ENCODE assay signal across 8 mouse cellular contexts in genomic region chr5:112279181-112280021, GRCm38 (mm10). TPM values are rescaled to one million over a fixed set of nuclear protein-coding genes. Genes with fewer than 3 reads are reported as not detected.
DNase-seq lines count a peak whose midpoint lies in the region; ATAC-seq and TF ChIP-seq lines count a peak whose summit lies in the region.

No protein-coding gene starts in this region.

- WGBS in lung, embryonic 15.5 days, result 85% methylated on average over 17 of the region's 17 CpGs
- WGBS in lung, adult 2 months, result 51% methylated on average over 17 of the region's 17 CpGs
- WGBS in bone marrow, adult 2 months, result 18% methylated on average over 17 of the region's 17 CpGs
- WGBS in heart, embryonic 12.5 days, result 78% methylated on average over 17 of the region's 17 CpGs

- no peak overlapping the region for H3K4me3 ChIP-seq in lung, embryonic 15.5 days
- H3K4me3 ChIP-seq in lung, adult 2 months (replicated peaks; ENCODE audit: extremely low read depth, low read depth, low read length), result no peak overlapping the region
- H3K4me3 ChIP-seq in bone marrow, adult 2 months (replicated peaks; ENCODE audit: control insufficient read depth, low read depth, low read length), result peak overlapping the region; percentile 23
- H3K4me3 ChIP-seq in heart, embryonic 12.5 days, result no peak overlapping the region

- H3K27ac ChIP-seq in lung, embryonic 15.5 days, result peak overlapping the region; percentile 26; the same call in 1 of the 2 replicates
- peak overlapping the region; percentile 80 for H3K27ac ChIP-seq in bone marrow, adult 2 months (ENCODE audit: control insufficient read depth, insufficient read depth, low read depth, low read length, poor library complexity)
- peak overlapping the region; percentile 22; the same call in 1 of the 2 replicates for H3K27ac ChIP-seq in heart, embryonic 12.5 days (ENCODE audit: poor library complexity, severe bottlenecking)

- no peak for TF ChIP-seq CTCF in lung, adult 2 months (IDR thresholded peaks at IDR 0.05; ENCODE audit: insufficient read depth, low read length)
- TF ChIP-seq CTCF in bone marrow, adult 2 months (IDR thresholded peaks at IDR 0.05; ENCODE audit: control insufficient read depth, insufficient read depth, low read length), result no peak

- H3K9me3 ChIP-seq in lung, embryonic 15.5 days, result no peaks in the 10 kb centered on the region
- no peaks in the 10 kb centered on the region for H3K9me3 ChIP-seq in heart, embryonic 12.5 days (replicated peaks)

- no peak for ATAC-seq in lung, embryonic 15.5 days (ENCODE audit: borderline replicate concordance, extremely low read depth, low FRiP score, low TSS enrichment)
- ATAC-seq in heart, embryonic 12.5 days (ENCODE audit: insufficient number of reproducible peaks, low FRiP score), result no peak
- ATAC-seq in megakaryocyte progenitor cell, adult 5-6 weeks (replicated peaks; ENCODE audit: poor library complexity), result no peak

- peaks cover 64% of the 10 kb centered on the region for H3K4me1 ChIP-seq in lung, embryonic 15.5 days
- peaks cover 47% of the 10 kb centered on the region for H3K4me1 ChIP-seq in lung, adult 2 months (ENCODE audit: control insufficient read depth, insufficient read depth, low read length)
- H3K4me1 ChIP-seq in bone marrow, adult 2 months (ENCODE audit: control insufficient read depth, insufficient read depth, low read length), result peaks cover 26% of the 10 kb centered on the region
- peaks cover 66% of the 10 kb centered on the region for H3K4me1 ChIP-seq in heart, embryonic 12.5 days (replicated peaks)

- TF ChIP-seq POLR2A in lung, adult 2 months (IDR thresholded peaks at IDR 0.05; ENCODE audit: borderline replicate concordance, extremely low read depth, low read depth, low read length), result no peak
- no peak for TF ChIP-seq POLR2A in bone marrow, adult 2 months (IDR thresholded peaks at IDR 0.05; ENCODE audit: borderline replicate concordance, control insufficient read depth, low read depth, low read length)

- no peak for DNase-seq in lung, adult 2 months
- DNase-seq in skeletal muscle tissue, adult 2 months (ENCODE audit: low read depth, low spot score), result peak; percentile 72
- DNase-seq in right cerebral cortex, postnatal 14 days, result no peak
- DNase-seq in testis, postnatal 14 days (ENCODE audit: low spot score), result no peak

- no peak overlapping the region for H3K9ac ChIP-seq in lung, embryonic 15.5 days
- H3K9ac ChIP-seq in heart, embryonic 12.5 days, result peak overlapping the region; percentile 32; the same call in 1 of the 2 replicates

- no peaks in the 10 kb centered on the region for H3K27me3 ChIP-seq in lung, embryonic 15.5 days
- H3K27me3 ChIP-seq in heart, embryonic 12.5 days (replicated peaks), result peaks cover 4% of the 10 kb centered on the region; the same call in 1 of the 2 replicates

- 0 out of 2 replicates have a peak overlapping the region, but pooled peaks have one; percentile 82 for H3K4me2 ChIP-seq in lung, embryonic 15.5 days
- H3K4me2 ChIP-seq in heart, embryonic 12.5 days, result 0 out of 2 replicates have a peak overlapping the region, but pooled peaks have one; percentile 2

- H3K36me3 ChIP-seq in lung, embryonic 15.5 days, result no peaks in the 10 kb centered on the region
- no peaks in the 10 kb centered on the region for H3K36me3 ChIP-seq in heart, embryonic 12.5 days

RNA-seq across cellular contexts. Expression of gene Tpst2, which starts 2.9 kb away (rescaled TPM):
- 55.8 and 61.0 TPM in 2 replicates for polyA plus RNA-seq in lung, embryonic 15.5 days (2015; fragmentation: Nextera tagmentation; extraction: Ambion mirVana)
- polyA plus RNA-seq in lung, adult 2 months (2012; rRNA removed), result 122 and 144 TPM in 2 replicates
- polyA plus RNA-seq in bone marrow, adult 2 months (2011; ENCODE audit: insufficient read depth, insufficient read length, low replicate concordance, missing spikeins), result 27.4 and 43.3 TPM in 2 replicates
- polyA plus RNA-seq in heart, embryonic 12.5 days (2016; fragmentation: Nextera tagmentation; extraction: Ambion mirVana), result 34.4 and 36.4 TPM in 2 replicates
- 22.6 and 29.6 TPM in 2 replicates for total RNA-seq in megakaryocyte progenitor cell, adult 5-6 weeks (2015)
- 31.4 and 45.3 TPM in 2 replicates for total RNA-seq in megakaryocyte progenitor cell, adult 5-6 weeks (2017)

RNA-seq across cellular contexts. Expression of gene Crybb1, which starts 23.8 kb away (rescaled TPM):
- polyA plus RNA-seq in lung, embryonic 15.5 days (2015; fragmentation: Nextera tagmentation; extraction: Ambion mirVana), result 3.2 and 4.5 TPM in 2 replicates
- polyA plus RNA-seq in lung, adult 2 months (2012; rRNA removed), result 0.14 TPM in 1 of 2 replicates, not detected in the other
- not detected in 2 replicates for polyA plus RNA-seq in bone marrow, adult 2 months (2011; ENCODE audit: insufficient read depth, insufficient read length, low replicate concordance, missing spikeins)
- polyA plus RNA-seq in heart, embryonic 12.5 days (2016; fragmentation: Nextera tagmentation; extraction: Ambion mirVana), result 0.46 and 0.67 TPM in 2 replicates
- total RNA-seq in megakaryocyte progenitor cell, adult 5-6 weeks (2015), result not detected in 2 replicates
- not detected in 2 replicates for total RNA-seq in megakaryocyte progenitor cell, adult 5-6 weeks (2017)

RNA-seq across cellular contexts. Expression of gene Cryba4, which starts 27.1 kb away (rescaled TPM):
- polyA plus RNA-seq in lung, embryonic 15.5 days (2015; fragmentation: Nextera tagmentation; extraction: Ambion mirVana), result 1.3 and 1.6 TPM in 2 replicates
- polyA plus RNA-seq in lung, adult 2 months (2012; rRNA removed), result 1.0 and 1.4 TPM in 2 replicates
- polyA plus RNA-seq in bone marrow, adult 2 months (2011; ENCODE audit: insufficient read depth, insufficient read length, low replicate concordance, missing spikeins), result 3.4 TPM in 1 of 2 replicates, not detected in the other
- 0.57 and 0.64 TPM in 2 replicates for polyA plus RNA-seq in heart, embryonic 12.5 days (2016; fragmentation: Nextera tagmentation; extraction: Ambion mirVana)
- total RNA-seq in megakaryocyte progenitor cell, adult 5-6 weeks (2015), result not detected in 2 replicates
- total RNA-seq in megakaryocyte progenitor cell, adult 5-6 weeks (2017), result not detected in 2 replicates

RNA-seq across cellular contexts. Expression of gene Tfip11, which starts 46.8 kb away (rescaled TPM):
- 30.1 and 30.4 TPM in 2 replicates for polyA plus RNA-seq in lung, embryonic 15.5 days (2015; fragmentation: Nextera tagmentation; extraction: Ambion mirVana)
- 33.5 and 36.2 TPM in 2 replicates for polyA plus RNA-seq in lung, adult 2 months (2012; rRNA removed)
- 10.2 and 20.3 TPM in 2 replicates for polyA plus RNA-seq in bone marrow, adult 2 months (2011; ENCODE audit: insufficient read depth, insufficient read length, low replicate concordance, missing spikeins)
- polyA plus RNA-seq in heart, embryonic 12.5 days (2016; fragmentation: Nextera tagmentation; extraction: Ambion mirVana), result 21.6 and 22.3 TPM in 2 replicates
- 12.9 and 16.2 TPM in 2 replicates for total RNA-seq in megakaryocyte progenitor cell, adult 5-6 weeks (2015)
- 12.9 and 20.1 TPM in 2 replicates for total RNA-seq in megakaryocyte progenitor cell, adult 5-6 weeks (2017)

Comparison
In these comparisons a context has a peak if more than half of its experiments do, and no peak if none do; other contexts are left out.
1. H3K27ac ChIP-seq: peak in every context shown above with its lines; median percentile 80 in bone marrow, adult 2 months; 26 in lung, embryonic 15.5 days; 22 in heart, embryonic 12.5 days.